Mouse (Mus musculus): Measurements from ENCODE around the gene Tmem223.
"Not testable (repeated sequence)": the region's sequence is repeated elsewhere in the genome, so short reads cannot be mapped to it uniquely, and the experiment has no call there.

- not testable (repeated sequence) for TF ChIP-seq CTCF (IDR thresholded peaks at IDR 0.05; ENCODE audit: low read depth, low read length); POLR2A (IDR thresholded peaks at IDR 0.05; ENCODE audit: borderline replicate concordance, low read depth, low read length)
These were observed 42.3 kb upstream of the Tmem223 start for GRCm38 (mm10) chr19:8728335-8729099.
